In the genomic region with DNA sequence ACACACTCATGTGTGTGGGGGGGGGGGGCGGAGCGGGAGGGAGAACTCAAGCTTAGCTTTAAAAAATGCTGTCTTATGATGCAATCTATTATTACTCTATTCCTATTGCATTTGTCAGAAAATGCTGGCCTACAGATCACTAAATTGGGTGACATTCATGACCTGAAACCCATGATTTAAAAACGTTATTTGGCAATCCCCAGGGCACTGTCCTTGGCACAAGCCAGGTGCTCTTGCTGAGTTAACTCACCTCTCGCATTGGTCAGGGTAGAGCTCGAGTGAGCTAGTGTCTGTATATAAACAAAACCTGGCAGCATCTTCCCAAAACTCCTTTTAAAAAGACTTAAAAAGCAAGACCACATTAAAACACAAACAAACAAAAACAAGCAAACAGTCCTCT, we compare ENCODE assay signal across 20 mouse cellular contexts. TPM values are rescaled to one million over a fixed set of nuclear protein-coding genes. Genes with fewer than 3 reads are reported as not detected.
DNase-seq lines count a peak whose midpoint lies in the region; ATAC-seq lines count a peak whose summit lies in the region.
"Had no signal": no experiment of that assay in that cellular context is flagged by ENCODE, and none has a peak within 500 bp of the region (broad histone marks: within the 10 kb centered on the region; RNA-seq: fewer than 3 reads in every experiment).

No protein-coding gene starts in this region.

- H3K9ac ChIP-seq in heart, embryonic 15.5 days, result no peak overlapping the region
- no peak overlapping the region for H3K9ac ChIP-seq in lung, embryonic 15.5 days
- no peak overlapping the region for H3K9ac ChIP-seq in stomach, embryonic 15.5 days
- H3K9ac ChIP-seq: hindbrain, embryonic 15.5 days; intestine, embryonic 15.5 days; limb, embryonic 15.5 days; midbrain, embryonic 12.5 days had no signal

- no peaks in the 10 kb centered on the region for H3K9me3 ChIP-seq in heart, embryonic 15.5 days (replicated peaks)
- no peaks in the 10 kb centered on the region for H3K9me3 ChIP-seq in lung, embryonic 15.5 days
- H3K9me3 ChIP-seq in stomach, embryonic 15.5 days, result no peaks in the 10 kb centered on the region
- H3K9me3 ChIP-seq: embryonic facial prominence, embryonic 10.5 days; hindbrain, embryonic 15.5 days; intestine, embryonic 15.5 days; limb, embryonic 15.5 days; midbrain, embryonic 12.5 days had no signal

- DNase-seq in adrenal gland, postnatal 14 days, result peak; percentile 39
- no peak for DNase-seq in adrenal gland, postnatal 25 days
- DNase-seq in heart, adult 8-10 months (ENCODE audit: low spot score), result no peak
- DNase-seq in lung, postnatal 4 days, result no peak
- DNase-seq: cerebellum, adult 11-12 months; gastrocnemius, postnatal 25 days; heart, postnatal 36 days; kidney, adult 8-10 months; left cerebral cortex, postnatal 4 days; lung, adult 18-20 months had no signal

- ATAC-seq in heart, embryonic 15.5 days (replicated peaks; ENCODE audit: insufficient number of reproducible peaks, insufficient read depth, low FRiP score, low read depth), result no peak
- no peak for ATAC-seq in lung, embryonic 15.5 days (ENCODE audit: borderline replicate concordance, extremely low read depth, low FRiP score, low TSS enrichment)
- ATAC-seq in stomach, embryonic 15.5 days (ENCODE audit: insufficient read depth, low FRiP score, low read depth), result no peak
- ATAC-seq: CD4-positive, CD25-positive, alpha-beta regulatory T cell, adult 4 months had no signal

- WGBS in heart, embryonic 15.5 days, result 65% methylated on average over 5 of the region's 5 CpGs
- 43% methylated on average over 5 of the region's 5 CpGs for WGBS in lung, embryonic 15.5 days
- 58% methylated on average over 5 of the region's 5 CpGs for WGBS in stomach, embryonic 15.5 days

- no peaks in the 10 kb centered on the region for H3K27me3 ChIP-seq in heart, embryonic 15.5 days
- no peaks in the 10 kb centered on the region for H3K27me3 ChIP-seq in lung, embryonic 15.5 days
- no peaks in the 10 kb centered on the region for H3K27me3 ChIP-seq in stomach, embryonic 15.5 days (replicated peaks)
- H3K27me3 ChIP-seq: hindbrain, embryonic 15.5 days; intestine, embryonic 15.5 days; limb, embryonic 15.5 days; midbrain, embryonic 12.5 days had no signal

- H3K36me3 ChIP-seq in heart, embryonic 15.5 days, result no peaks in the 10 kb centered on the region
- no peaks in the 10 kb centered on the region for H3K36me3 ChIP-seq in lung, embryonic 15.5 days
- H3K36me3 ChIP-seq in stomach, embryonic 15.5 days, result no peaks in the 10 kb centered on the region
- H3K36me3 ChIP-seq: embryonic facial prominence, embryonic 10.5 days; hindbrain, embryonic 15.5 days; intestine, embryonic 15.5 days; limb, embryonic 15.5 days; midbrain, embryonic 12.5 days had no signal

- peaks cover 73% of the 10 kb centered on the region for H3K4me1 ChIP-seq in heart, embryonic 15.5 days (replicated peaks)
- peaks cover 54% of the 10 kb centered on the region for H3K4me1 ChIP-seq in lung, embryonic 15.5 days
- peaks cover 36% of the 10 kb centered on the region for H3K4me1 ChIP-seq in stomach, embryonic 15.5 days

- H3K4me2 ChIP-seq in heart, embryonic 15.5 days, result no peak overlapping the region
- H3K4me2 ChIP-seq in lung, embryonic 15.5 days, result no peak overlapping the region
- no peak overlapping the region for H3K4me2 ChIP-seq in stomach, embryonic 15.5 days
- H3K4me2 ChIP-seq: hindbrain, embryonic 15.5 days; intestine, embryonic 15.5 days; limb, embryonic 15.5 days; midbrain, embryonic 12.5 days had no signal

- H3K4me3 ChIP-seq in heart, embryonic 15.5 days, result no peak overlapping the region
- H3K4me3 ChIP-seq in lung, embryonic 15.5 days, result no peak overlapping the region
- no peak overlapping the region for H3K4me3 ChIP-seq in stomach, embryonic 15.5 days (replicated peaks)
- H3K4me3 ChIP-seq: embryonic facial prominence, embryonic 10.5 days; hindbrain, embryonic 15.5 days; intestine, embryonic 15.5 days; left cerebral cortex, adult 2 months; limb, embryonic 15.5 days; midbrain, embryonic 12.5 days had no signal

- H3K27ac ChIP-seq in heart, embryonic 15.5 days, result peak overlapping the region; percentile 24
- H3K27ac ChIP-seq in lung, embryonic 15.5 days, result peak overlapping the region; percentile 60
- H3K27ac ChIP-seq in stomach, embryonic 15.5 days, result peak overlapping the region; percentile 26; the same call in 1 of the 2 replicates
- H3K27ac ChIP-seq: embryonic facial prominence, embryonic 10.5 days; hindbrain, embryonic 15.5 days; intestine, embryonic 15.5 days; left cerebral cortex, adult 2 months; limb, embryonic 15.5 days; midbrain, embryonic 12.5 days had no signal

RNA-seq across cellular contexts. Expression of gene Lamc1, which starts 57.1 kb away (rescaled TPM):
- total RNA-seq in adrenal gland, postnatal 14 days (2021), result 169 and 170 TPM in 2 replicates
- total RNA-seq in adrenal gland, postnatal 25 days (2021), result 96.3 and 103 TPM in 2 replicates
- polyA plus RNA-seq in heart, embryonic 15.5 days (2015; fragmentation: Nextera tagmentation; extraction: Ambion mirVana), result 74.3 and 85.4 TPM in 2 replicates
- total RNA-seq in heart, adult 8-10 months (2022), result 100 to 1,000 TPM in 2 of 4 experiments, 10 to 100 TPM in 2; 83.2 to 109 (median 98.8) TPM
- 120 and 122 TPM in 2 replicates for polyA plus RNA-seq in lung, embryonic 15.5 days (2015; fragmentation: Nextera tagmentation; extraction: Ambion mirVana)
- 62.9 and 64.0 TPM in 2 replicates for polyA plus RNA-seq in stomach, embryonic 15.5 days (2015; fragmentation: Nextera tagmentation; extraction: Ambion mirVana)
